Mouse (Mus musculus): ENCODE measurements around the gene Pik3r2. TPM values are rescaled to one million over a fixed set of nuclear protein-coding genes. Genes with fewer than 3 reads are reported as not detected.

The Pik3r2 gene
- polyA plus RNA-seq, 1 experiment from 2014 or later = 46.9 TPM

GRCm38 (mm10) chr8:70747211-70747890, 29.2 kb downstream of the Pik3r2 start:
- no peak for DNase-seq (ENCODE audit: low spot score)
- ATAC-seq (ENCODE audit: insufficient number of reproducible peaks, low FRiP score, low TSS enrichment, low read depth) = no peak
- Histone ChIP-seq H3K27me3 (ENCODE audit: control insufficient read depth, insufficient read depth, low read length) (peaks cover 47% of the 10 kb centered on the region), H3K4me3 (ENCODE audit: low read depth, low read length) (no peak overlapping the region), H3K4me2 (ENCODE audit: low read depth, severe bottlenecking) (no peak overlapping the region), H3K36me3 (ENCODE audit: control insufficient read depth, insufficient read depth, low read length) (no peaks in the 10 kb centered on the region), H3K9ac (ENCODE audit: low read length) (no peak overlapping the region), H3K9me3 (ENCODE audit: control insufficient read depth, low read length) (no peaks in the 10 kb centered on the region), H3K27ac (replicated peaks; ENCODE audit: low read depth, low read length) (no peak overlapping the region), H3K4me1 (ENCODE audit: control insufficient read depth, insufficient read depth, low read length) (peaks cover 9% of the 10 kb centered on the region)
- 86% methylated on average over 18 of the region's 18 CpGs for WGBS

DNA sequence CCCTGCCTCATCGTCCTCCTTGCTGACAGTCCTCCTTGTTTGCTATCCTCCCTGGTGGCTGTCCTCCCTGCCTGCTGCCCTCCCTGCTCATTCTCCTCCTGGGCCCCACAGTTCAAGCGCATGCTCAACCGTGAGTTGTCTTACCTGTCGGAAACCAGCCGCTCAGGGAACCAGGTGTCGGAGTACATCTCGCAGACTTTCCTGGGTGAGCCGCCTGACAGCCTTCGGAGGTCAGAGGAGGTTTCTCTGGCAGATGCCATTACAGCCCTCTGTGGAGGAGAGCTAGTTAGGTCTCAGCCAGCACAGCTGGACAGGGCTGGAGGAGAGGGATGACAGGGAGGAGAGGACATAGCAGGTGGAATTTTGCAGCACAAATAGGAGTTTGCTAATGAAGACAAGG, 29.8 kb downstream of the Pik3r2 start:
- Histone ChIP-seq H3K9ac (ENCODE audit: low read length) (no peak overlapping the region), H3K36me3 (ENCODE audit: control insufficient read depth, insufficient read depth, low read length) (no peaks in the 10 kb centered on the region), H3K4me2 (ENCODE audit: low read depth, severe bottlenecking) (no peak overlapping the region), H3K27me3 (ENCODE audit: control insufficient read depth, insufficient read depth, low read length) (peaks cover 52% of the 10 kb centered on the region), H3K27ac (replicated peaks; ENCODE audit: low read depth, low read length) (no peak overlapping the region), H3K4me3 (ENCODE audit: low read depth, low read length) (no peak overlapping the region), H3K4me1 (ENCODE audit: control insufficient read depth, insufficient read depth, low read length) (peaks cover 9% of the 10 kb centered on the region), H3K9me3 (ENCODE audit: control insufficient read depth, low read length) (no peaks in the 10 kb centered on the region)
- ATAC-seq (ENCODE audit: insufficient number of reproducible peaks, low FRiP score, low TSS enrichment, low read depth) (no peak), DNase-seq (ENCODE audit: low spot score) (no peak)
- 69% methylated on average over 9 of the region's 9 CpGs for WGBS

GRCm38 (mm10) chr8:70745691-70746220, 30.8 kb downstream of the Pik3r2 start:
- no peak for ATAC-seq (ENCODE audit: insufficient number of reproducible peaks, low FRiP score, low TSS enrichment, low read depth)
- peaks cover 9% of the 10 kb centered on the region for H3K4me1 ChIP-seq (ENCODE audit: control insufficient read depth, insufficient read depth, low read length)
- 51% methylated on average over 19 of the region's 19 CpGs for WGBS
- H3K27me3 ChIP-seq (ENCODE audit: control insufficient read depth, insufficient read depth, low read length) = peaks cover 58% of the 10 kb centered on the region
- H3K9ac ChIP-seq (ENCODE audit: low read length) = no peak overlapping the region
- no peak overlapping the region for H3K27ac ChIP-seq (replicated peaks; ENCODE audit: low read depth, low read length)
- no peak overlapping the region for H3K4me2 ChIP-seq (ENCODE audit: low read depth, severe bottlenecking)
- no peaks in the 10 kb centered on the region for H3K9me3 ChIP-seq (ENCODE audit: control insufficient read depth, low read length)
- H3K36me3 ChIP-seq (ENCODE audit: control insufficient read depth, insufficient read depth, low read length) = no peaks in the 10 kb centered on the region
- DNase-seq (ENCODE audit: low spot score) = no peak
- no peak overlapping the region for H3K4me3 ChIP-seq (ENCODE audit: low read depth, low read length)

DNA sequence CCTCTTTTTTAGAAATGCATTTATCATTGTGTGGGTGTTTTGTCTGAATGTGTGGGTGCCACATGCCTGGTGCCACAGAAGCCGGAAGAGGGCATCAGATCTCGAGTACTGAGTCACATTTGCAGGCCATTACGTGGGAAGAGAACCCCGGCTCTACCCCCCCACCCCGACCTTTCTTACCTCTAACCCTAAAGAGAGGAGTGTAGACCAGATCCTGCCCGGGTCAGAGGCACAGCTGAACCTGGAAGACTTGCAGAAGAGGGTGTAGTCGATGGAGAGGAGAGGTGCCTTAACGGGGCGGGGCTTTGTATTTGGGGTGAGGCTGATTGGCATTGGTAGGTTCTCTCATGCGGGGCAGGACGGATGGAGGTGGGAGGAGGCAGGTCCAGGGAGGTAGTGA, 31.7 kb downstream of the Pik3r2 start:
- no peaks in the 10 kb centered on the region for H3K9me3 ChIP-seq (ENCODE audit: control insufficient read depth, low read length)
- H3K36me3 ChIP-seq (ENCODE audit: control insufficient read depth, insufficient read depth, low read length) = no peaks in the 10 kb centered on the region
- no peak for ATAC-seq (ENCODE audit: insufficient number of reproducible peaks, low FRiP score, low TSS enrichment, low read depth)
- peaks cover 58% of the 10 kb centered on the region for H3K27me3 ChIP-seq (ENCODE audit: control insufficient read depth, insufficient read depth, low read length)
- peaks cover 9% of the 10 kb centered on the region for H3K4me1 ChIP-seq (ENCODE audit: control insufficient read depth, insufficient read depth, low read length)
- H3K4me3 ChIP-seq (ENCODE audit: low read depth, low read length) = no peak overlapping the region
- WGBS = 50% methylated on average over 11 of the region's 11 CpGs
- H3K4me2 ChIP-seq (ENCODE audit: low read depth, severe bottlenecking) = no peak overlapping the region
- no peak overlapping the region for H3K9ac ChIP-seq (ENCODE audit: low read length)
- H3K27ac ChIP-seq (replicated peaks; ENCODE audit: low read depth, low read length) = no peak overlapping the region
- DNase-seq (ENCODE audit: low spot score) = no peak

GRCm38 (mm10) chr8:70743656-70744590, 32.6 kb downstream of the Pik3r2 start:
- ATAC-seq (ENCODE audit: insufficient number of reproducible peaks, low FRiP score, low TSS enrichment, low read depth) (no peak), DNase-seq (ENCODE audit: low spot score) (no peak)
- Histone ChIP-seq H3K4me2 (ENCODE audit: low read depth, severe bottlenecking) (peak overlapping the region; percentile 43), H3K27ac (replicated peaks; ENCODE audit: low read depth, low read length) (no peak overlapping the region), H3K36me3 (ENCODE audit: control insufficient read depth, insufficient read depth, low read length) (no peaks in the 10 kb centered on the region), H3K4me1 (ENCODE audit: control insufficient read depth, insufficient read depth, low read length) (peaks cover 9% of the 10 kb centered on the region), H3K9ac (ENCODE audit: low read length) (0 out of 2 replicates have a peak overlapping the region, but pooled peaks have one; percentile 17), H3K9me3 (ENCODE audit: control insufficient read depth, low read length) (no peaks in the 10 kb centered on the region), H3K4me3 (ENCODE audit: low read depth, low read length) (peak overlapping the region; percentile 20; the same call in 1 of the 2 replicates), H3K27me3 (ENCODE audit: control insufficient read depth, insufficient read depth, low read length) (peaks cover 58% of the 10 kb centered on the region)
- whole genome bisulfite sequencing = 5% methylated on average over 48 of the region's 48 CpGs

DNA sequence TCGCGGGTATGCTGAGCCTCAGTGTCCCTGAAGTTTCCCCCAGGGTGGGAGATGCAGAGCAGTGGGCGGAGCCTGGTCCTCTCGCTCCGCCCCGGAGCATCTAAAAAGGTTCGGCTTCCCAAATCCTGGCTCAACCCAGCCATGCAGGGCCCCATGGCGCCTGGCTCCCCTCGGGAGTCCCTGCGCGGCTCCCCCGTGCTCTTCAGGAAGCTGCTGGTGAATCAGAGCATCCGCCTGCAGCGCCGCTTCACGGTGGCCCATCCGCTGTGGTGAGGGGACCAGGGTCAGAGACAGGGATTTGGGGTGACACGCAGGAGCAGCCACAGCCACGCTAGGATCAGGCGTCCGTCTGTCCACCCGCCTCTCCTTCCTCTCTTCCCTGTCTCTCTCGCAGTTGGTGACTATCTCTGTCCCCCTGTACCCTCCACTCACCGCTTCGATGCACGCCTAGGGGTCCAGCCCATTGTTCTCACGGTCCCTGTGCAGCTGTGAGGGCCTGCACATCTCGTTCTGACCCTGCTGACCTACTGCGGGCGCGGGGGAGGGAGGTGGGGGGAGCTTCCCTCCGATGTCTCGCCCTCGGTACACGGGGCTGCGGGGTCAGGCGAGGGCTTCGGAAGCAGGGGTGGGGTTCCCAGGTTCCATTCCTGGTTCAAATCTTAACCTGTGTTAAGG, 33.4 kb downstream of the Pik3r2 start:
- WGBS = 2% methylated on average over 38 of the region's 38 CpGs
- no peak for DNase-seq (ENCODE audit: low spot score)
- Histone ChIP-seq H3K36me3 (ENCODE audit: control insufficient read depth, insufficient read depth, low read length) (no peaks in the 10 kb centered on the region), H3K4me2 (ENCODE audit: low read depth, severe bottlenecking) (peak overlapping the region; percentile 43), H3K4me1 (ENCODE audit: control insufficient read depth, insufficient read depth, low read length) (peaks cover 9% of the 10 kb centered on the region), H3K9me3 (ENCODE audit: control insufficient read depth, low read length) (no peaks in the 10 kb centered on the region), H3K27me3 (ENCODE audit: control insufficient read depth, insufficient read depth, low read length) (peaks cover 60% of the 10 kb centered on the region), H3K4me3 (ENCODE audit: low read depth, low read length) (peak overlapping the region; percentile 3; the same call in 1 of the 2 replicates), H3K9ac (ENCODE audit: low read length) (no peak overlapping the region), H3K27ac (replicated peaks; ENCODE audit: low read depth, low read length) (no peak overlapping the region)
- 0 out of 2 replicates have a peak, but pooled peaks have one; percentile 41 for ATAC-seq (ENCODE audit: insufficient number of reproducible peaks, low FRiP score, low TSS enrichment, low read depth)

DNA sequence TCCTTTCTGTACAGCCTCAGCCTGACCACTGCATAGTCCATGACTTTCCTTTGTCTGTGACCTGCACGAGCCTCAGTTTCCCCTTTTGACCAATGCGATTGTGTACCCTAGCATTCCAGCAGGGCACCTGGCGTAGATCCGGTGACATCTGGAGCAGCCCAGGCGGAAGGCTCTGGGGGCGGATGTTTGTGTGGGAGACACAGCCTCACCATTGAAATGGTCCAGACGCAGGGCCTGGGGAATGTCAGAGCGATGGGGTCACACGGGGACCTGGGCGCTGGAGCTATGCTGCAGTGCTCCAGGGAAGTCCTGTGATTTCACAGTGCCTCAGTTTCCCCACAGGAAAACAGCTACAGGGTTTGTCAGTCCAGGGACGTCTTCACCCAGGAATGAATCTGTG, 34.3 kb downstream of the Pik3r2 start:
- H3K9me3 ChIP-seq (ENCODE audit: control insufficient read depth, low read length) = no peaks in the 10 kb centered on the region
- no peak for ATAC-seq (ENCODE audit: insufficient number of reproducible peaks, low FRiP score, low TSS enrichment, low read depth)
- no peak overlapping the region for H3K9ac ChIP-seq (ENCODE audit: low read length)
- no peak overlapping the region for H3K4me3 ChIP-seq (ENCODE audit: low read depth, low read length)
- H3K4me1 ChIP-seq (ENCODE audit: control insufficient read depth, insufficient read depth, low read length) = peaks cover 9% of the 10 kb centered on the region
- H3K36me3 ChIP-seq (ENCODE audit: control insufficient read depth, insufficient read depth, low read length) = no peaks in the 10 kb centered on the region
- H3K4me2 ChIP-seq (ENCODE audit: low read depth, severe bottlenecking) = no peak overlapping the region
- peaks cover 54% of the 10 kb centered on the region for H3K27me3 ChIP-seq (ENCODE audit: control insufficient read depth, insufficient read depth, low read length)
- no peak for DNase-seq (ENCODE audit: low spot score)
- WGBS = 51% methylated on average over 11 of the region's 11 CpGs
- H3K27ac ChIP-seq (replicated peaks; ENCODE audit: low read depth, low read length) = no peak overlapping the region

- 56% methylated on average over 5 of the region's 5 CpGs for WGBS
- H3K4me1 ChIP-seq (ENCODE audit: control insufficient read depth, insufficient read depth, low read length) = peaks cover 9% of the 10 kb centered on the region
- ATAC-seq (ENCODE audit: insufficient number of reproducible peaks, low FRiP score, low TSS enrichment, low read depth) (no peak), DNase-seq (ENCODE audit: low spot score) (no peak)
- H3K9me3 ChIP-seq (ENCODE audit: control insufficient read depth, low read length) = no peaks in the 10 kb centered on the region
- no peak overlapping the region for H3K4me2 ChIP-seq (ENCODE audit: low read depth, severe bottlenecking)
- no peak overlapping the region for H3K9ac ChIP-seq (ENCODE audit: low read length)
- peaks cover 51% of the 10 kb centered on the region for H3K27me3 ChIP-seq (ENCODE audit: control insufficient read depth, insufficient read depth, low read length)
- no peak overlapping the region for H3K4me3 ChIP-seq (ENCODE audit: low read depth, low read length)
- no peaks in the 10 kb centered on the region for H3K36me3 ChIP-seq (ENCODE audit: control insufficient read depth, insufficient read depth, low read length)
- H3K27ac ChIP-seq (replicated peaks; ENCODE audit: low read depth, low read length) = no peak overlapping the region
These were observed 34.9 kb downstream of the Pik3r2 start for GRCm38 (mm10) chr8:70741661-70742060.

All from limb, embryonic 11.5 days (tissue).